Mouse (Mus musculus) adrenal gland, postnatal 36 days (tissue): ENCODE measurements at regions not wholly inside any gene's neighbourhood (a gene's known extent, or its start where the extent isn't known, plus 50 kb on each side); places are given as distances from the start of the nearest gene placed in this dataset.

ENCODE experiments used
- DNase-seq, 2 experiments: peaks; one replicate each; pipeline ENCODE4 v3.0.0; 2021; ENCODE audit warnings: mixed read lengths in 1 of 2

DNA sequence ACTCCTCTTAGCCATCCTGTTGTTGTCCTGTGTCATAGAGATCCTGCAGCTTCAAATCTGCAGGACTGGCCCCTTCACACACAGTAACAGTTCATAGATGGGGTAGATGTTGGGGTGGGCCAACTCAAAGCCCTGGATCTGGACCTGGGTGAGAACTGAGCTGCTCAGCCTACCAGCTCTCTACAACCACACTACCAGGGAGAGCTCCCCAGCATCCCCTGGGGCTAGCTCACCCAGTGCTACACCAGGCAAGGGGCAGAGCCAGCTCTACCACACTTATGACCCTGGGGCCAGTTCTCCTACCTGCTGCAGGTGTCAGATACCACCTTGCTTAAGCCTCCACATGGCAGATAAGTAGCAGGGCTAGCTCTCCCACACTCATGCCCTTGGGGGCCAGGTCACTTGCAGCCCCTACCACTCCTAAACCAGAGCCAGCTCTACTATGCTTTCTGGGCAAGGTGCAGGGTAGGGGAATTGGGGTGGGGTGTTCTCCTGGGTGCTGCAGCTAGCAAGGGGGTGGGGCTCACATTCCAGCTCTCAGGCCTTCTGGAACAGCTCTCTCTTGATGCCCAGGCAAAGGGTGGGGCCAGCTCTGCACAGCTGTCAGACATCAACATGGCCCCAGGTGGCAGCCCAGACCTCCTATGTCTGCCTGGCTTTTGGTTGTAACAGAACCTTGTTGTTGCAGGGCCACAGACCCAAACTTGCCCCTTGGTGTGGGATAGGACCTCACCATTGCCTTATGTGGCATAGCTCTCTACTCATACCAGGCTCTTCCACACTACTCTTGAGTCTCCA lies 62.4 kb upstream of the Tab2 start:
- no peak for DNase-seq

DNA sequence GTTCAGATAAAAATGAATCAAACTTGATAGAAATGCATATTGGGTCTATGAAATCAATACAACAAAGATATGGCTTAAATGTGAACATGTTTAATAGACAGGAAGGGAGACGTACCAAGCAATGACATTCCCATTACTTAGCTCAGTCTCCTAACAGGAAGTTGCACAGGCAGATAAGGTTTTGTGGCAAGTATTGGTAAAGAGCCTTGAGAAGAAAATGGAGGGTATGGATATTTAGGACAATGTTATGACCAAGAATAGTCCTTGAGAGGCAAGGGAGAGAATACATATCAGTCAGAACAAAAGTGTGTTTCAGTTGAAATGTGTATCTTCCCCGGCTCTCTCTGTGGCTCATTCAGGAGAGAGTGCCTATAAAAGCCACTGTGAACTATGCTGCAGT lies 60.7 kb upstream of the Tab2 start:
- no peak for DNase-seq

DNA sequence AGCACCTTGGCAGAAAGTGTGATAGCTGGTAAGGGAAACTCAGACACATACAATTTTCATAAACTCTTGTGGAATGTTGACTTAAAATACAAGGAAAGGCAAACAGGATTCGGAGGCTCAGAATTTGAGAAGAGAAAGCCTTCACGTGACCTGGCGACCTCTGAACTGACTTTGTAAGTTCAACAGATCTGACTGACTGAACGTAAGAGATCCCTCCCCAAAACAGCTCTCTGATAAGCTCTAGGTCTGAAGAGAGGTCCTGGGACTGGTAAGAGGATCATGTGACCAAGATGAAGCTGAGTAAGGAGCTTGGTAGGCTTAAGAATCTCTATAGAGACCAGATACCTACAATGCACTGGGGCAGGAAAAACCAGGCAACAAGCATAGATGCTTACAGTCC lies 55.7 kb upstream of the Tab2 start:
- no peak for DNase-seq

DNA sequence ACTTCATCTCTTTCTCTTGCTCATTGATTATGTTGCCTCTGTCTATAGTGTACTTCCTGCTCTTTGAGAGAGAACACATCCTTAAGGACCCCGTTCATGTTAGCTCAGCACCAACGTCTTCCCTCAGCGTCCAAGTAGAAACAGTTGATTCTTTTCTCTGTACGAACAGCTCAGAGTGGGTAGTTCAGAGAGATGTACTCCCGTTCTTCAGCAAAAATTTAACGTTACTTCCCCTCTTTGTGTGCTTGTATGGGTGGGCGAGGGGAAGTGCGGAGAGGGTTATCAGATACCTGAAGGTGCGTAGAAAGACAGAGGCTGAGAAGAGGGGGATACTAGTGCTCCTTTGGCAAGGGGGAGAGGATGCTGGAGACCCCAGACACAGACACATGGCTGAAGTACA lies 55.1 kb upstream of the Tab2 start:
- DNase-seq = no peak

DNA sequence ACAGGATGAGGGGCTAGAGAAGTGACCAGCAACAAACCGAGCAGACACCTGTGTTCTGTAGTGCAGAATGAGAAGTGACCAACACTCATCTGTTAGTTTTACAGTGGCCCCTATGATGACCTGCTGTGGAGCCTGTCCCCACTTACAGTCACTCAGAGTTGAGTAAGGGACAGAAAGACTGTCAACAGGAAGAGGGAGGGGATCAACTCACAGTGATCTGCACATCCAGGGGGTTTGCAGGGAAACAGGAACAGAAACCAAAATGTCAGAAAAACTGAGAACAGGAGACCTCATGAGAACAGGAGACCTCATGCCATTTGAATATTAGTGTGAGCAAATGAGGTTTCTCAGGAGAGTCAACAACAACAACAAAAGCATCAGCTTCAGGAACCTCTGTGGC lies 53.8 kb upstream of the Tab2 start:
- DNase-seq = no peak

DNA sequence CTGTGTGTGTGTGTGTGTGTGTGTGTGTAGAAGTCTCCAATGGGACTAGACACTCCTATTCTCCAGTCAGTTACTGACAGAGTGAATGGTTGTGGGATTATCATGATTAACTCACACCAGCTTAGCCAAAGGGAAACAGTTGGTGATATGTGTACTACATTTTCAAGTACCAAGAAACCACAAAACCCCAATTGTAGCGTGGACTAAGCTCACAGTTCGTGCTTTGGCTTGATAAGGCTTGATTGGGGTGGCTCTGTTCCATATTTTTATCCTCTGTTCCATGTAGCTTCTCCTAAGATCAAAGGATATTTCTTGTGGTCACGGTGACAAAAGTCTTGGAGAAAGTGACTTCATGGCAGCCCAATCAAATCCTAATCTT lies 51.9 kb upstream of the Tab2 start:
- no peak for DNase-seq

DNA sequence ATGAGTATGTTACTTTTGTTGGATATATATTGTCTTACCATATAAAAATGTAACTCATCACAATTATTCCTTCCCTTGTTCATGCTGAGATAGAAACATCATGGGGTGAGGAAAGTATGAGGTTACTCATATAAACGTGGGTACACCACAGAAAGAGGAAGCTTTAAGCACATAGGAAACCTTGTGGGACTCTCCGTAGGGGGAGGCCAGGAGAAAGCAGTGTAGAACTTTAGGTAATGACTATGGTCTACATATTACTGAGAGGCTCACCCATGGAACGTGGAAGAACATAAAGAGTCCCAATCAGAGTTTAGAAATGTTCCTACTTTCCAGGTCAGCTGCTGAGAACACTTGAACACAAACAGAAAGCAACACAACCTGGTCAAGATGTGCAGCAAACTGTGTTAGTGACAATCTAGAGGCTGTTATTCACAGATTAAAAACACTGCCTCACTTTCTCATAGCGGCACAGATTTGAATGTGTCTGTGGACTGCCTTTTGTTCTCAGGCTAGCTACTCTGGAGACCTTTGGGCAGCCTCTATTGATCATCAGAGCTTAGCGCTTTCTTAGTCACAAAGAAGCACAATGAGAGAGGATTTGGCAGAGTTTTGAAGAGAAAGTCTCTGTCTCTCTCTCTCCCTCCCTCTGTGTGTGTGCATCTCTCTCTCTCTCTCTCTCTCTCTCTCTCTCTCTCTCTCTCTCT lies 51.4 kb upstream of the Tab2 start:
- DNase-seq = no peak
